Mouse (Mus musculus) MEL (cell line): ENCODE data around the gene N4bp1. TPM values are rescaled to one million over a fixed set of nuclear protein-coding genes. Genes with fewer than 3 reads are reported as not detected.

Experiments
- DNase-seq: peaks from one replicate; pipeline ENCODE4 v3.0.0; 2011; ENCODE audit warnings: low read depth, low spot score
- H3K27ac ChIP-seq: 2 replicates; pipeline ENCODE4 v1.5.1; 2012; ENCODE audit warnings: low read depth, mild to moderate bottlenecking, control low read depth, low read length, moderate library complexity; ENCODE audit not compliant: control insufficient read depth
- H3K27me3 ChIP-seq, 2 experiments: fragments of 150-350 bp in 1 of 2; sonication (generic) in 1 of 2; 2 replicates each; pipeline ENCODE4 v1.6.1; 2012; ENCODE audit warnings: low read length in 2 of 2, mild to moderate bottlenecking in 2 of 2, improper control_type of control experiment in 1 of 2, moderate library complexity in 1 of 2; ENCODE audit not compliant: insufficient read depth in 2 of 2, control insufficient read depth in 1 of 2
- H3K36me3 ChIP-seq, 2 experiments: 2 replicates each; pipeline ENCODE4 v1.6.1; 2012 to 2014; ENCODE audit warnings: low read length in 2 of 2, improper control_type of control experiment in 1 of 2, inconsistent platforms in 1 of 2, mild to moderate bottlenecking in 1 of 2; ENCODE audit not compliant: insufficient read depth in 2 of 2, control insufficient read depth in 1 of 2
- H3K4me1 ChIP-seq, 2 experiments: fragments of 150-350 bp in 1 of 2; sonication (generic) in 1 of 2; 2 replicates each; pipeline ENCODE4 v1.6.1; 2012; ENCODE audit warnings: low read length in 2 of 2, improper control_type of control experiment in 1 of 2, mild to moderate bottlenecking in 1 of 2; ENCODE audit not compliant: insufficient read depth in 2 of 2, control insufficient read depth in 1 of 2
- H3K4me3 ChIP-seq, 2 experiments: fragments of 150-350 bp in 1 of 2; sonication (generic) in 1 of 2; 2 replicates each; pipeline ENCODE4 v1.5.1; 2012; ENCODE audit warnings: low read depth in 2 of 2, low read length in 2 of 2, mild to moderate bottlenecking in 2 of 2, moderate library complexity in 2 of 2, control low read depth in 1 of 2, improper control_type of control experiment in 1 of 2; ENCODE audit not compliant: control insufficient read depth in 1 of 2, insufficient read depth in 1 of 2
- H3K79me2 ChIP-seq: 2 replicates; pipeline ENCODE4 v1.6.1; 2012; ENCODE audit warnings: mild to moderate bottlenecking, low read length, moderate library complexity; ENCODE audit not compliant: control insufficient read depth, poor library complexity, insufficient read depth
- H3K9ac ChIP-seq: 2 replicates; pipeline ENCODE4 v1.6.1; 2012; ENCODE audit warnings: low read depth, mild to moderate bottlenecking, control low read depth, low read length, moderate library complexity; ENCODE audit not compliant: control insufficient read depth, poor library complexity, severe bottlenecking
- H3K9me3 ChIP-seq: fragments of 150-350 bp; sonication (generic); replicated peaks from 2 replicates; pipeline ENCODE4 v1.6.1; 2012; ENCODE audit warnings: mild to moderate bottlenecking, low read length, improper control_type of control experiment, moderate library complexity; ENCODE audit not compliant: insufficient read depth
- BHLHE40 ChIP-seq: IDR thresholded peaks from 2 replicates; pipeline ENCODE4 v1.6.1; 2012; ENCODE audit warnings: low read depth, mild to moderate bottlenecking, inconsistent platforms, low read length, improper control_type of control experiment, borderline replicate concordance
- CTCF ChIP-seq, 3 experiments: IDR thresholded peaks in 2 of 3; conservative IDR thresholded peaks in 1 of 3; 2 replicates each; pipeline ENCODE4 v1.5.1; 2011 to 2012; ENCODE audit warnings: low read length in 3 of 3, low read depth in 2 of 3, mild to moderate bottlenecking in 2 of 3, improper control_type of control experiment in 1 of 3, inconsistent platforms in 1 of 3, mixed read lengths in 1 of 3, moderate library complexity in 1 of 3; ENCODE audit not compliant: control insufficient read depth in 1 of 3, insufficient read depth in 1 of 3, poor library complexity in 1 of 3, severe bottlenecking in 1 of 3
- E2F4 ChIP-seq: IDR thresholded peaks from 2 replicates; pipeline ENCODE4 v1.6.1; 2011; ENCODE audit warnings: low read depth, low read length, improper control_type of control experiment, borderline replicate concordance
- EP300 ChIP-seq, 2 experiments: IDR thresholded peaks; 2 replicates each; pipeline ENCODE4 v1.6.1; 2011; ENCODE audit warnings: improper control_type of control experiment in 2 of 2, low read length in 2 of 2, low read depth in 1 of 2, mild to moderate bottlenecking in 1 of 2
- GABPA ChIP-seq: IDR thresholded peaks from 2 replicates; pipeline ENCODE4 v1.6.1; 2012; ENCODE audit warnings: low read depth, mild to moderate bottlenecking, inconsistent platforms, low read length, improper control_type of control experiment, moderate library complexity
- GATA1 ChIP-seq: IDR thresholded peaks from 2 replicates; pipeline ENCODE4 v1.6.1; 2011; ENCODE audit warnings: low read depth, low read length, improper control_type of control experiment
- HCFC1 ChIP-seq: IDR thresholded peaks from 2 replicates; pipeline ENCODE4 v1.6.1; 2012; ENCODE audit warnings: low read depth, mild to moderate bottlenecking, inconsistent platforms, low read length, improper control_type of control experiment, moderate library complexity
- MAFK ChIP-seq: IDR thresholded peaks from 2 replicates; pipeline ENCODE4 v1.6.1; 2011; ENCODE audit warnings: low read depth, mild to moderate bottlenecking, low read length, improper control_type of control experiment, borderline replicate concordance
- MAX ChIP-seq: IDR thresholded peaks from 2 replicates; pipeline ENCODE4 v1.6.1; 2011; ENCODE audit warnings: low read length, improper control_type of control experiment
- MEF2A ChIP-seq: IDR thresholded peaks from 2 replicates; pipeline ENCODE4 v1.6.1; 2014; ENCODE audit warnings: low read depth, mild to moderate bottlenecking, inconsistent platforms, low read length, improper control_type of control experiment; ENCODE audit not compliant: poor library complexity, insufficient replicate concordance, severe bottlenecking; ENCODE audit errors: extremely low read depth
- MYC ChIP-seq: IDR thresholded peaks from 2 replicates; pipeline ENCODE4 v1.6.1; 2011; ENCODE audit warnings: low read depth, mild to moderate bottlenecking, low read length, improper control_type of control experiment, moderate library complexity
- NELFE ChIP-seq: IDR thresholded peaks from 2 replicates; pipeline ENCODE4 v1.6.1; 2011; ENCODE audit warnings: low read depth, low read length, improper control_type of control experiment
- NRF1 ChIP-seq: IDR thresholded peaks from 2 replicates; pipeline ENCODE4 v1.6.1; 2014; ENCODE audit warnings: low read depth, mild to moderate bottlenecking, inconsistent platforms, low read length, improper control_type of control experiment, moderate library complexity; ENCODE audit not compliant: poor library complexity, insufficient read depth, severe bottlenecking
- POLR2A ChIP-seq, 2 experiments: IDR thresholded peaks; 2 replicates each; pipeline ENCODE4 v1.6.1; 2011 to 2012; ENCODE audit warnings: low read length in 2 of 2, mild to moderate bottlenecking in 2 of 2, control low read depth in 1 of 2, improper control_type of control experiment in 1 of 2, low read depth in 1 of 2, moderate library complexity in 1 of 2; ENCODE audit not compliant: control insufficient read depth in 1 of 2, insufficient read depth in 1 of 2, poor library complexity in 1 of 2
- POLR2AphosphoS2 ChIP-seq: IDR thresholded peaks from 2 replicates; pipeline ENCODE4 v1.6.1; 2011; ENCODE audit warnings: low read length, improper control_type of control experiment
- USF1 ChIP-seq: IDR thresholded peaks from 2 replicates; pipeline ENCODE4 v1.6.1; 2014; ENCODE audit warnings: low read depth, mild to moderate bottlenecking, inconsistent platforms, low read length, improper control_type of control experiment, moderate library complexity
- ZC3H11A ChIP-seq: IDR thresholded peaks from 2 replicates; pipeline ENCODE4 v1.6.1; 2012; ENCODE audit warnings: low read depth, mild to moderate bottlenecking, inconsistent platforms, low read length, improper control_type of control experiment
- ZNF384 ChIP-seq: IDR thresholded peaks from 2 replicates; pipeline ENCODE4 v1.6.1; 2012; ENCODE audit warnings: low read depth, mild to moderate bottlenecking, inconsistent platforms, low read length, improper control_type of control experiment
- polyA plus RNA-seq, 2 experiments: library from polyadenylated mRNA; stranded (reverse) in 1 of 2; unstranded in 1 of 2; fragments of >175 nt in 1 of 2; fragments of >200 nt in 1 of 2; gene quantifications; 2 replicates each; pipeline versions ENCODE4 v1.2.1 to v1.2.4; 2012; ENCODE audit warnings: low replicate concordance in 2 of 2, low read depth in 1 of 2; ENCODE audit not compliant: insufficient read length in 2 of 2, insufficient read depth in 1 of 2, missing spikeins in 1 of 2
- total RNA-seq: library from RNA; depleted of rRNA; stranded (reverse); fragments of 300-350 nt; gene quantifications from 2 replicates; pipeline ENCODE4 v1.2.3, GENCODE M21; 2012

Gene N4bp1
- total and polyA plus RNA-seq, 3 experiments: 13.4 to 24.0 TPM; not detected in 1

DNA sequence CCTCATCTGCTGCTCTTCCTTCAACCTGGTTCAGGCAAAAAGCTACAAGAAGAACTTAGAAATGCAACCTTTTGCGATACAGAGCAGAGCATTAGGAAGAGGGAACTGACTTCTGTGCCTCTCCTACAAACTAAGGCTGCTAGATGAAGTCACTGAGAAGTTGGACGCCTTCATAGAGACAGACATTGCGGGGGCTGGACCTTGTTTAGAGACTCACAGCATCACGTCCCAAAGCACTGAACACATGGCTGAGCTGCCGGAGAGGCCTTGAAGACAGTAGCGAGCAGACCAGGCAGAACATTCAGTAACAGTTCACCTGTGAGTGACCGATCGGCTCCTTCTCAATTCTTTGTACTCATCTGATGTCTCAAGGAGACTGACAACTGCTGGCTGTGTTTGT, 104.0 kb downstream of the N4bp1 start:
- Histone ChIP-seq H3K36me3 (no peaks in the 10 kb centered on the region), H3K27me3 (no peaks in the 10 kb centered on the region), H3K79me2 (no peaks in the 10 kb centered on the region), H3K4me3 (no peak overlapping the region)
- DNase-seq: no peak
- TF ChIP-seq MAFK: no peak
- TF ChIP-seq E2F4: no peak
- no peak for TF ChIP-seq POLR2A (IDR thresholded peaks at IDR 0.05; ENCODE audit: control insufficient read depth in 1 of 2, insufficient read depth in 1 of 2, low read depth in 1 of 2, low read length in 2 of 2, poor library complexity in 1 of 2)
- TF ChIP-seq BHLHE40: no peak
- no peak for TF ChIP-seq POLR2AphosphoS2
- no peak for TF ChIP-seq MYC
- TF ChIP-seq GABPA: no peak
- TF ChIP-seq, all 39 proteins: peak for 0
- Histone ChIP-seq H3K4me1 (peaks cover 0 to 5% of the 10 kb centered on the region in 2 experiments; a peak in 1 of 4 replicates), H3K9ac (no peak overlapping the region), H3K9me3 (no peaks in the 10 kb centered on the region), H3K27ac (no peak overlapping the region)

DNA sequence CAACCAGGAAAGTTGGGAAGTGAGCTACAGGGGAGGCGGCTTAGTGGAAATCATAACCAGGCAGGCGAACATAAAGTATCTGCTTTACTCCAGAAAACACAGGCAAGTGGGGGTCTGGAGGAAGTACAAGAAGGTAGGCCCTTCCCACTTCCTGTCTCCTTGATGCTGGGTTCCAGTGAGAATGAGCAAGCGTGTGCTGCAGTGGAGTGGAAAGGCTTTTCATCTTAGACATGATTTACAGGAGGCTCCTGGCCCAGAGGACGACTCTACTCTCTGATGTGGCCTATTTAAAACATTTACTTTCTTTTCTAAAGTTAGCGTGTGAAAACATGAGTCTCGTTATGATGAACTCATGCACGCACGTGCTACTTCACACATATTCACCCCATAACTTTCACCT, 105.9 kb downstream of the N4bp1 start:
- no peaks in the 10 kb centered on the region for H3K79me2 ChIP-seq
- H3K9ac ChIP-seq: no peak overlapping the region
- H3K27ac ChIP-seq: no peak overlapping the region
- H3K4me1 ChIP-seq: peaks cover 0 to 5% of the 10 kb centered on the region in 2 experiments; a peak in 1 of 4 replicates
- H3K27me3 ChIP-seq: no peaks in the 10 kb centered on the region
- H3K4me3 ChIP-seq: no peak overlapping the region
- DNase-seq: no peak
- no peaks in the 10 kb centered on the region for H3K36me3 ChIP-seq
- H3K9me3 ChIP-seq: no peaks in the 10 kb centered on the region
- TF ChIP-seq EP300 (IDR thresholded peaks at IDR 0.05; ENCODE audit: low read depth in 1 of 2, low read length in 2 of 2) (no peak), E2F4 (no peak), MYC (no peak), MAFK (no peak), HCFC1 (no peak), USF1 (no peak), NRF1 (no peak), MEF2A (no peak), POLR2AphosphoS2 (no peak), CTCF (IDR thresholded peaks at IDR 0.05 in 2 of 3, conservative IDR thresholded peaks at IDR 0.05 in 1 of 3; ENCODE audit: control insufficient read depth in 1 of 3, insufficient read depth in 1 of 3, low read depth in 2 of 3, low read length in 3 of 3, poor library complexity in 1 of 3, severe bottlenecking in 1 of 3) (no peak), ZNF384 (no peak), ZC3H11A (no peak), NELFE (no peak), MAX (no peak), GATA1 (no peak), BHLHE40 (no peak)
